Mouse (Mus musculus): ENCODE data around the gene Micu1. TPM values are rescaled to one million over a fixed set of nuclear protein-coding genes. Genes with fewer than 3 reads are reported as not detected.
"Not testable (repeated sequence)": the region's sequence is repeated elsewhere in the genome, so short reads cannot be mapped to it uniquely, and the experiment has no call there.

Micu1 gene
- total RNA-seq (2021) = 10 to 100 TPM; 62.4 to 70.4 TPM
- long read RNA-seq, experiment 1, transcript Micu1-204 (12 exons, 2,442 nt) = major isoform, 91 of 118 reads
- long read RNA-seq, experiment 1, partial matches to known transcripts = 14 of 118 reads
- long read RNA-seq, experiment 1, other reads (novel, unspliced or antisense) = 9 of 118 reads
- long read RNA-seq, experiment 2, transcript Micu1-204 (12 exons, 2,442 nt) = major isoform, 20 of 30 reads
- long read RNA-seq, experiment 2, transcript Micu1-205 (2 exons, 360 nt) = minor isoform, 5 of 30 reads
- long read RNA-seq, experiment 2, partial matches to known transcripts = 2 of 30 reads
- long read RNA-seq, experiment 2, other reads (novel, unspliced or antisense) = 3 of 30 reads

- peak; percentile 96 to 97 for DNase-seq
These were observed at the start of gene Micu1 for GRCm38 (mm10) chr10:59702207-59703032. TSS of gene Micu1 (plus strand) at chr10:59702477.

DNA sequence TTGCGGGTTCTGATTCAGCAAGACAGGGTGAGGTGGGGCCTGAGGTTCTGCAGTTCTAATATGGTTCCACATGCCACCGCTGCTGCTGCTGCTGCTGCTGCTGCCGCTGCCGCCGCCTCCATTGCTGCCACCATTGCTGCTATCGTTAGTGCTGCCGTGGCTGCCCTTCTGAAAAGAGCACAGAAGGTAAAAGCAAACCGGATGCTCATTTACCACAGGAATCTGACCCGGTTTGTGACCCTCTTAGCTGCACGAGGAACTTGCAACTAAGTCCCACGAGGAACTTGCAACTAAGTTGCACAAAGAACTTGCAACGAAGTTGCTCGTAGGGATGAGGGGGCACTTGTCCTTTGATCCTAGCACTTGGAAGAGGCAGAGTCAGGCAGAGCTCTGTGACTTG, 45.5 kb upstream of the Micu1 start:
- no peak for DNase-seq

- DNase-seq = no peak
These were observed 37.5 kb upstream of the Micu1 start for GRCm38 (mm10) chr10:59664765-59665164.

GRCm38 (mm10) chr10:59665503-59666291, 36.6 kb upstream of the Micu1 start:
- no peak for DNase-seq

DNA sequence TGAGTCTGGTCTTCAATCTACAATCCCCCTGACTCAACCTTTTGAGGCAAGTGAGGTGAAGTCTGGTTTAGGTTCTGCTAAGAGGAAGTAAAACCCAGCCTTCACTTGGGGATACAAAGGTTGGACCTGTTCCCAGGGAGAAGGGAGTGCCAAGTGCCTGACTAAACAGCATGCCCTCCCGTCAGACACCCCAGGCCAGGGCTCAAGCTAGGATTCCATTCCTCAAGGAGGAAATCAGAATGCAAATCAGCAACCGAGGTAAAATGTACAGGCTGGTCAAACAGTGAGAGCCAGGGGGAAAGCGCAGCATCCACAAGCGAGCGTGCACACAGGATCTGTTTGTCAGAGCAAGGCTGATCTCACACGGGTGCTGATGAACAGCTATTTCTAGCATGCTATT, 34.9 kb upstream of the Micu1 start:
- DNase-seq = peak; percentile 21 to 27

DNA sequence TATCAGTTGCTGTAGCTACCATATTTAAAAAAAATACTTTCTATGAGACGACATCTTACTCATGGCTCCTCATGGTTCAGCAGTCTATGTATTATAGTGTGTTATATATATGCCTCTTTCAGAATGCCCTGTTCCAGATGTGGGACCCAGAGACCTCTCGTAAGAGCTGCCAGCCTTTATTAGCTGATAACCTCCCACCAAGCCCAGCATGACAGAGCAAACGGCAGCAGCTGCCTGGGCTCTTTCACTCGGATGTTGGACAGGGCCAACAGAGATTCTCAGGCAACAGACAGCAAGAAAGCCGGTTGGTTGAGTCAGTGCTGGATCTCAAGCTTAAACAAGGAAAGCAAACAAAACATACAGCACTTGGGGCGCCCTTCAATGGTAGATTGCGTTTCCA, 33.8 kb upstream of the Micu1 start:
- DNase-seq = no peak

DNA sequence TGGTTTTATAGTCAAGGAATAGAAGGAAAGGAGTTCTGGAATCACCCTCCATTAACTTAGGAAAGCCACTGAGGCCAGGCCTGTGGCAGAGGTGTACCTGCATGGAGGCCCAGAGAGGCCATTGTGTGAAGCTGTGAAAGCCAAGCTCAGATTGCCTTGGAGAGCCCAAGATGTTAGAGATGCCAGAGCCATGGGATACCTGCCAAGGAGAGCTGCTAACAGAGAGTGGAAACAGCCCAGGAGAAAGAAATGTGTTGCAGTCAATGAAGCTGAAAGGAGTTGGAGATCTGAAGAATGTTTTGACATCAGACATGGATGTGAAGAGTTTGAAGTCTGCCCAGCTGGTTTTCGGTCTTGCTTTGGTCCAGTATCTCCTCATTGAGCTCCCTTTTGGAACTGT, 24.4 kb upstream of the Micu1 start:
- no peak for DNase-seq

- DNase-seq = no peak
These were observed 23.1 kb upstream of the Micu1 start for GRCm38 (mm10) chr10:59679189-59679588.

- DNase-seq = not testable (repeated sequence)
These were observed 16.7 kb upstream of the Micu1 start for GRCm38 (mm10) chr10:59685586-59685985.

DNA sequence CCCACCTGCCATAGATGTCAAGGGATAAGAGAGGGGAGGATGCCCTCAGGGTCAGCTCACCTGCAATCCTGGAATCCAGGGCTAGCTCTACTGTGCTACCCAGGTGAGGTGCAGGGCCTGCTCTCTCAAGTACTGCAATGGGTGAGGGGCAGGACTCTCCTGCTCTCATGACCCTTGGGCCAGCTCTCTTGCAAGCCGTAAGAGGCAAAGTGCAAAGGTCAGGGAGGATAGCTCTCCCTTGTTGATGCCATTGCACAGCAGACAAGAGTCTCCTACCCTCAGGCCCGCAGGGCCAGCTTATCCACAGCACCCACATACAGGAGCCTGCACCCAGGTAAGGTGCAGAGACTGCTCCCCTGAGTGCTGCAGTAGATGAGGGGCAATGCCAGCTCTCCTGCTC, 15.2 kb upstream of the Micu1 start:
- no peak for DNase-seq

DNA sequence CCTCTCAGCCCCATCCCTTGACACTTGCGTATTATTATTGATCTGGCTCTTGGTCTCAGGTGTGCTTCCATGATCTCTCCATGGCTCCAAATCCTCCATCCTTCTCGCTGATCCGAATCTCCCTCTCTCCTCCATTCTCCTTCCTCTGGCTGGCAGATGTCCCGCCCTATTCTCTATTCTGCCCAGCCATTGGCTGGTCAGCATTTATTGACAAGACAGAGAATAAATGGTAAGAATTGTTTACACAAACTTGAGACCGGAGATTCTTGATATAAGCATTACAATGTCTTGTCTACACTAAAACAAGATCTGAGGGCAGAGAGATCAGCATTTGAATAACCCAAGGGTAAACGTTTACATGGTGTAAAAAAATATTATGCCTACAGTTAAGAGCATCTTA, 12.4 kb upstream of the Micu1 start:
- DNase-seq = no peak

- no peak for DNase-seq
These were observed 9.8 kb upstream of the Micu1 start for GRCm38 (mm10) chr10:59692441-59692840.

DNA sequence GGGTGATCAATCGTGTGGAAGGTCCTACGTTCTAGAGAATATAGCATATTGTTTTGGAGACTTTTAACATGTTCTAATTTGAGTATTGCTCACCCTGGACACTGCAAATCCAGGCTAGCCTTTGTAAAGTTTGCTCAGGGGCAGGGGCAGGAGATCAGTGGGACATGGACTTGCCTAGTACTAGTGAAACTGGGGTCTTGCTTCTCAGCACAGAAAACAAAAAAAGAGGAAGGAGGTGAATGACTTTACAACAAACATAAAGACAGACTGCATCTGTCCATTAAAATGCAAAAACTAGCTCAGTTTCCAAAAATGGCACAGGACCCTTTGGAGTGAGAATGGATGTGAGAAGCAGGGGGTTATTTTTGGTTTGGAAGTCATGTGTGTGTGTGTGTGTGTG, 8.2 kb upstream of the Micu1 start:
- DNase-seq = no peak

DNA sequence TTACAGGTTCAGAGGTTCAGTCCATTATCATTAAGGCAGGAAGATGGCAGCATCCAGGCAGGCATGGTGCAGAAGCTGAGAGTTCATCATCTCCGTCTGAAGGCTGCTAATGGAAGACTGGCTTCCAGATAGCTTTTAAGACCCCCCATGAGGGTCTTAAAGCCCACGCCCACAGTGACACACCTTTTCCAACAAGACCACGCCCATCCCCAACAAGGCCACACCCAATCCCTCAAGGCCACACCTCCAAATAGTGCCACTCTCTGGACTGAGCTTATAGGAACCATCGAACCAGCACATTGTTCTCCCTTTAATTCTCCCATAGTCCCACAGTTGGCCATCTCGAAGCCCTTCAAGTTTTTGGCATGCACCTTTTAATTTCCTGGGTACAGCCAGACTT, 2.8 kb upstream of the Micu1 start:
- no peak for DNase-seq

GRCm38 (mm10) chr10:59701805-59702204, 472 bp upstream of the Micu1 start:
- no peak for DNase-seq

DNA sequence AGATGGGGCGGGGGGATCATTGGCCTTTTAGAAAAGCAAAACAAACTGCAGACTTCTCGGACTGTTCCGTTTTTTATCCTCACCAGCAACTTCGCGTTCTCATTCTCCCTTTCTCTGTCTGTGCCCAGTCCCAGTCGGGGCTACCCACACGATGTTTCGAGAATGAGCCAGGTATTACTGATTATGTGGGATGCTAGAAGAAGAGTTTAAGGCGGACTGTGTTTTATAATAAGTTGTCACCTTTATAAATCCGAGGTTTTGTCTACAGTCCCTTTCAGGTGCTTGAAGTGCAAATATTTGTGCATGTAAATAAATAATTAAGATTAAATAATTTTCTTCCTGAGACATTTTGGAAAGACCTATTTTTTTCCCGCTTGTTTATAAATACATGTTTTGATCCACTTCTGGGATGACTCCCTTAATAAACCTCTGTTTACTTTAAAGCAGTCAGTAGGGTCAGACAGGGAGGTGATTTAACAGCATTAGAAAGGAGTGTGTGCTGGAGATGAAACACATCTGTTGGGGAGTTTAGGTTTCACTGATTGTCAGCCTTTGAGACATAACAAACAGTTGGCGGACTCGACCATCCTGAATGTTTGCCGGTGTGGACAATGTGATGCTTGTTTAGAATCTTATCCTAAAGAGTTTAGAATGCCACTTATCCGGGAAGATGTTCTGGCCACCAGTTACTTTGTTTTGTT, 933 bp downstream of the Micu1 start:
- no peak for DNase-seq

DNA sequence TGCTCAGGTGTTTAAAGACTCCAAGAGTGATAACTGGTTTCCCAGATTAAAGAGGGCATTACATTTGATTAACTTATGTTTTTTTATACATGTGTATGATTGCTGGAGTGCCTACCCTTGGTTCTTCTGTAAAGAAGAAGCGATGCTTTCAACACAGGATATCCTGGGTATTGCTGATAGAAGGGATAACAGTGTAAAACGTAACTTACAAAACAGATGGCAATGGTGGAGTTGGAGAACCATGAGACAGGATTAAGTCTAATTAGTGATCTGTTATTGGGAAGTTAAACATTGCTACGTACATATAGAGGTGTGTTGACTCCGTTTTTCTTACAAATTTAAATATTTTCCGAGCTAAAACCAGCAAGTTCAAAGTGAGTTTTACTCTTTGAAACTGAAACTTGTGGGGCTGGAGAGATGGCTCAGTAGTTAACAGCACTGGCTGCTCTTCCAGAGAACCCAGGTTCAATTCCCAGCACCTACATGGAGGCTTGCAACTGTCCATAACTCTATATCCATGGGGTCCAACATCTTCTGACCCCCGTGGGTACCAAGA, 4.8 kb downstream of the Micu1 start:
- no peak for DNase-seq

DNA sequence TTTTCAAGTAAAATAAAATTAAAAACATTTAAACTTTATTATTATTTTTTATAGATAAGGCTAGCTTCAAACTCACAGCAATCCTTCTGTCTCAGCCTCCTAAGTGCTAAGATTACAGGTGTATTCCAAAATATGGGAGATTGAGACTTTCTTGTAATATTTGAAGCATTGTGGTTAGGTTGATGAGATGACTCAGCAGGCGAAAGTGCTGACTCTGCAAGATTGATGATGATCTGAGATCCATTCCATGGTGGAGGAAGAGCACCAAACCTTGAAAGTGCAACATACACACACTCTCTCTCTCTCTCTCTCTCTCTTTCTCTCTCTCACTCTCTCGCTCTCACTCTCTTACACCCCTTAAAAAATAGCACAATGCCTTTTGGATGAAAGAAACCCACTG, 5.3 kb downstream of the Micu1 start:
- no peak for DNase-seq

DNA sequence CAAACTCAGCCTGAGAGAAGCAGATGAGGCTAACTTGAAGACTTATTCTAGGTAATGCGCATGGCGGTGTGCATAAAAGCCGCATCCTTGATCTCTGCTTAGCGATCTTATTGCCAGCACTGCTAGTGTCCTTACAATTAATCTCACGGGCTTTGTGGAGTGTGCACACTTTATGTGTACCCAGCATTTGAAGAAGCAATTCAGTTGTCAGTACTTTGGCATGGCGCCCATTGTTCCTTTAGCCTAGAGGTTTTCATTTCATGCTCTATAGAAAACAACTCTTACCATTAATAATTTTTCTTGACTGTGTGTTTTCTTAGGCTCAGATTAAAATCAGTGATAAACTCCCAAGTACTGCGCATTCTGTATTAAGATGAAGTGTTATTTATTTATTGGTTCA, 7.0 kb downstream of the Micu1 start:
- DNase-seq = peak; percentile 19 to 25

GRCm38 (mm10) chr10:59710246-59710645, 8.0 kb downstream of the Micu1 start:
- no peak for DNase-seq

GRCm38 (mm10) chr10:59712062-59712461, 9.8 kb downstream of the Micu1 start:
- DNase-seq = no peak

- DNase-seq = no peak
These were observed 17.7 kb downstream of the Micu1 start for GRCm38 (mm10) chr10:59720017-59720416.
